Mouse (Mus musculus) small intestine, adult 2 months (tissue): Measurements from ENCODE around the gene Scarb1.

Experiments
- CTCF ChIP-seq: fragments of 200-500 bp; IDR thresholded peaks from 2 replicates; pipeline ENCODE4 v1.5.1; 2012; ENCODE audit warnings: low read depth, mild to moderate bottlenecking, control low read depth, inconsistent platforms, low read length, moderate library complexity, mixed read lengths; ENCODE audit not compliant: insufficient replicate concordance, insufficient read length; ENCODE audit errors: extremely low read depth
- POLR2A ChIP-seq: fragments of 200-500 bp; IDR thresholded peaks from 2 replicates; pipeline ENCODE4 v1.6.1; 2012; ENCODE audit warnings: low read depth, mild to moderate bottlenecking, control low read depth, inconsistent platforms, low read length, moderate library complexity

- TF ChIP-seq POLR2A: no peak
- TF ChIP-seq CTCF: no peak
Measured at GRCm38 (mm10) chr5:125312970-125313597, 27.8 kb downstream of the Scarb1 start.
